8 mouse cellular contexts compared by ENCODE assay signal in the genomic region with DNA sequence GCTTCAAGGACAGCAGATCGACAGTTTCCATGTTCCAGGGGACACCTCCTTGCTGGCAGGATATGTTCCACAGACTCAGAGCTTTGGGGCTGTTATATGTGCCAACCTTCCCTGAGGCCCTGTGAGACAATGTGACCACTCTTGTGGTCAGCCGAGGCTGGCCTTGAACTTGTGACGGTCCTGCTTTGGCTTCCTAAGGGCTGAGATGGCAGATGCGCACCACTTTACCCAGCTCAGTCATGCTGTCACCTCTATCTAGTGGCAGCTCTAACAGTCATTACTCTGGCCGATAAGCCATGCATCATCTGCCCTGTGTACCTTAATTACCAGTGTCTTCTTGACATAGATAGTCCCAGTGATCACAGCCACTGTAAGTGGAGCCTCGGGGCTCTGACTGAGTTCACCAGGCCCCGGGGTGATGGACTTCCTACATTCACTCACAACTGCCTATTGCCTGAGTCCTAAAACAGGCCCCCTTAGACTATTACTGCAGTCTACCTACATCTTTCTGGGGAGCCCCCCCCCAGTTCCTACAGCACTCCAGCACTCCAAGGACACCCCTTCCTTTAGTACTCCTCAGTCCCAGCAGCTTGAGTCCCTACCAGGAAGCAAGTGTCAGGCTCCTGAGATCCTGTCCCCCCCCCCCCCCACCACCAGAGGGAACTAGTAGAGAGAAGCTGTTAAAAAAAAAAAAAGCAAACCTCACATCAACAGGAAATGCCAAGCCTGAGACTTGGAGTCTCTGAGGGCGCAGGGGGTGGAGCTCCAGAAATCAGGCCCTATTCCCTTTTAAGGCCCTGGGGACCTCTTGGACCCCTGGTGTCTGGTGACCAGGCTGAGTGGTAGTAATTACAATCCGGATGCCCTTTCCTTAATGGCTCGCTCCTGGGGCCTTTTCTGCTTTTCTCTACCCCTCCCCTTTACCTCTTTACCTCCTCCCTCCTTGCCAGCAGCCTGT. TPM values are rescaled to one million over a fixed set of nuclear protein-coding genes. Genes with fewer than 3 reads are reported as not detected.
A peak's percentile ranks its signal among the peaks of the same experiment; 100 is the strongest.
DNase-seq lines count a peak whose midpoint lies in the region; ATAC-seq and TF ChIP-seq lines count a peak whose summit lies in the region.

No protein-coding gene starts in this region.

- WGBS in intestine, postnatal 0 days = 65% methylated on average over 10 of the region's 10 CpGs
- WGBS in lung, adult 2 months = 52% methylated on average over 10 of the region's 10 CpGs
- WGBS in stomach, embryonic 15.5 days = 60% methylated on average over 10 of the region's 10 CpGs

- H3K9ac ChIP-seq in intestine, postnatal 0 days (ENCODE audit: low read depth, low read length) = 0 out of 2 replicates have a peak overlapping the region, but pooled peaks have one; percentile 17
- H3K9ac ChIP-seq in stomach, embryonic 15.5 days = no peak overlapping the region

- H3K27me3 ChIP-seq in erythroblast, embryonic 14.5 days (ENCODE audit: control insufficient read depth) = peaks cover 49% of the 10 kb centered on the region
- H3K27me3 ChIP-seq in intestine, postnatal 0 days (replicated peaks; ENCODE audit: control insufficient read depth, insufficient read depth, low read length) = peaks cover 35% of the 10 kb centered on the region
- peaks cover 47% of the 10 kb centered on the region for H3K27me3 ChIP-seq in stomach, embryonic 15.5 days (replicated peaks)

- peak; percentile 1; the same call in 1 of the 2 replicates for TF ChIP-seq POLR2A in embryonic fibroblast, embryonic 13.5 days (IDR thresholded peaks at IDR 0.05; ENCODE audit: low read depth, low read length)
- no peak for TF ChIP-seq POLR2A in lung, adult 2 months (IDR thresholded peaks at IDR 0.05; ENCODE audit: borderline replicate concordance, extremely low read depth, low read depth, low read length)

- peak overlapping the region; percentile 89 for H3K27ac ChIP-seq in embryonic fibroblast, embryonic 13.5 days (ENCODE audit: insufficient read depth, low read length)
- H3K27ac ChIP-seq in intestine, postnatal 0 days (ENCODE audit: low read depth, low read length) = peak overlapping the region; percentile 74
- peak overlapping the region; percentile 81 for H3K27ac ChIP-seq in stomach, embryonic 15.5 days

- H3K36me3 ChIP-seq in erythroblast, embryonic 14.5 days (ENCODE audit: control insufficient read depth) = no peaks in the 10 kb centered on the region
- no peaks in the 10 kb centered on the region for H3K36me3 ChIP-seq in intestine, postnatal 0 days (ENCODE audit: control insufficient read depth, insufficient read depth)
- no peaks in the 10 kb centered on the region for H3K36me3 ChIP-seq in stomach, embryonic 15.5 days

- DNase-seq in lung, adult 2 months = peak; percentile 25
- DNase-seq in left cerebral cortex, adult 8-10 months (ENCODE audit: low spot score in 2 of 2) = no peak

- peaks cover 6% of the 10 kb centered on the region; the same call in 1 of the 2 replicates for H3K9me3 ChIP-seq in erythroblast, embryonic 14.5 days (ENCODE audit: control insufficient read depth, low read length)
- H3K9me3 ChIP-seq in intestine, postnatal 0 days (ENCODE audit: control insufficient read depth) = no peaks in the 10 kb centered on the region
- H3K9me3 ChIP-seq in stomach, embryonic 15.5 days = no peaks in the 10 kb centered on the region

- ATAC-seq in erythroblast, adult 5-6 weeks (replicated peaks; ENCODE audit: low FRiP score, poor library complexity, severe bottlenecking) = no peak
- ATAC-seq in intestine, postnatal 0 days = no peak
- no peak for ATAC-seq in stomach, embryonic 15.5 days (ENCODE audit: insufficient read depth, low FRiP score, low read depth)
- no peak for ATAC-seq in inflammation-experienced regulatory T-cells, adult 6 months

- TF ChIP-seq CTCF in embryonic fibroblast, embryonic 13.5 days (IDR thresholded peaks at IDR 0.05; ENCODE audit: borderline replicate concordance, insufficient read depth, low read length) = no peak
- TF ChIP-seq CTCF in intestine, postnatal 0 days (IDR thresholded peaks at IDR 0.05; ENCODE audit: low read depth) = no peak; the same call in 1 of the 2 replicates
- TF ChIP-seq CTCF in lung, adult 2 months (IDR thresholded peaks at IDR 0.05; ENCODE audit: insufficient read depth, low read length) = no peak

- H3K4me1 ChIP-seq in erythroblast, embryonic 14.5 days (ENCODE audit: control insufficient read depth) = peaks cover 50% of the 10 kb centered on the region
- H3K4me1 ChIP-seq in embryonic fibroblast, embryonic 13.5 days (ENCODE audit: control insufficient read depth, insufficient read depth, low read length) = peaks cover 5% of the 10 kb centered on the region; the same call in 1 of the 2 replicates
- H3K4me1 ChIP-seq in intestine, postnatal 0 days (replicated peaks; ENCODE audit: control insufficient read depth, insufficient read depth, low read length) = 0 out of 2 replicates have a peak, but pooled peaks cover 9% of the 10 kb centered on the region
- H3K4me1 ChIP-seq in lung, adult 2 months (ENCODE audit: control insufficient read depth, insufficient read depth, low read length) = peaks cover 20% of the 10 kb centered on the region
- H3K4me1 ChIP-seq in stomach, embryonic 15.5 days = peaks cover 34% of the 10 kb centered on the region

- H3K4me3 ChIP-seq in erythroblast, embryonic 14.5 days (replicated peaks) = peak overlapping the region; percentile 64
- peak overlapping the region; percentile 56 for H3K4me3 ChIP-seq in embryonic fibroblast, embryonic 13.5 days (ENCODE audit: insufficient read depth, low read length)
- peak overlapping the region; percentile 23 for H3K4me3 ChIP-seq in intestine, postnatal 0 days (ENCODE audit: low read depth, low read length)
- peak overlapping the region; percentile 48 for H3K4me3 ChIP-seq in lung, adult 2 months (replicated peaks; ENCODE audit: extremely low read depth, low read depth, low read length)
- peak overlapping the region; percentile 20 for H3K4me3 ChIP-seq in stomach, embryonic 15.5 days (replicated peaks)

- peak overlapping the region; percentile 83 for H3K4me2 ChIP-seq in intestine, postnatal 0 days (replicated peaks; ENCODE audit: low read depth)
- H3K4me2 ChIP-seq in stomach, embryonic 15.5 days = peak overlapping the region; percentile 95

RNA-seq across cellular contexts. Expression of gene Pde4a, which starts 1.9 kb away (rescaled TPM):
- polyA plus RNA-seq in erythroblast, embryonic 14.5 days (2012) = 0.04 and 0.05 TPM in 2 replicates
- 2.5 and 2.7 TPM in 2 replicates for total RNA-seq in erythroblast, adult 5-6 weeks (2015; ENCODE audit: low replicate concordance)
- 0.77 and 1.1 TPM in 2 replicates for total RNA-seq in erythroblast, adult 5-6 weeks (2017; ENCODE audit: low replicate concordance)
- 14.7 and 20.6 TPM in 2 replicates for polyA plus RNA-seq in embryonic fibroblast, embryonic 13.5 days (2011; ENCODE audit: insufficient read length, low read depth, missing spikeins)
- polyA plus RNA-seq in intestine, postnatal 0 days (2015; fragmentation: Nextera tagmentation; extraction: Ambion mirVana) = 2.8 and 3.5 TPM in 2 replicates
- 13.1 and 13.8 TPM in 2 replicates for polyA plus RNA-seq in lung, adult 2 months (2012; rRNA removed)
- polyA plus RNA-seq in stomach, embryonic 15.5 days (2015; fragmentation: Nextera tagmentation; extraction: Ambion mirVana) = 5.9 and 6.2 TPM in 2 replicates
- polyA plus RNA-seq in inflammation-experienced regulatory T-cells, adult 6 months (2017; shearing (Covaris generic)) = 1 to 10 TPM in 1 of 3 experiments, under 1 TPM in 2; 0.54 to 1.3 (median 0.82) TPM
- 10 to 100 TPM; 91.9 to 94.8 (median 93.7) TPM for total RNA-seq in left cerebral cortex, adult 8-10 months (2022)

RNA-seq across cellular contexts. Expression of gene Cdc37, which starts 17.6 kb away (rescaled TPM):
- 12.7 and 17.4 TPM in 2 replicates for polyA plus RNA-seq in erythroblast, embryonic 14.5 days (2012)
- total RNA-seq in erythroblast, adult 5-6 weeks (2015; ENCODE audit: low replicate concordance) = 21.9 and 29.8 TPM in 2 replicates
- 35.5 and 75.3 TPM in 2 replicates for total RNA-seq in erythroblast, adult 5-6 weeks (2017; ENCODE audit: low replicate concordance)
- 142 and 166 TPM in 2 replicates for polyA plus RNA-seq in embryonic fibroblast, embryonic 13.5 days (2011; ENCODE audit: insufficient read length, low read depth, missing spikeins)
- polyA plus RNA-seq in intestine, postnatal 0 days (2015; fragmentation: Nextera tagmentation; extraction: Ambion mirVana) = 113 and 115 TPM in 2 replicates
- 49.3 and 65.5 TPM in 2 replicates for polyA plus RNA-seq in lung, adult 2 months (2012; rRNA removed)
- polyA plus RNA-seq in stomach, embryonic 15.5 days (2015; fragmentation: Nextera tagmentation; extraction: Ambion mirVana) = 284 and 293 TPM in 2 replicates
- 10 to 100 TPM; 84.2 to 97.0 (median 95.3) TPM for polyA plus RNA-seq in inflammation-experienced regulatory T-cells, adult 6 months (2017; shearing (Covaris generic))
- 100 to 1,000 TPM; 116 to 150 (median 135) TPM for total RNA-seq in left cerebral cortex, adult 8-10 months (2022)

RNA-seq across cellular contexts. Expression of gene Tyk2, which starts 36.4 kb away (rescaled TPM):
- polyA plus RNA-seq in erythroblast, embryonic 14.5 days (2012) = 0.26 and 0.30 TPM in 2 replicates
- 2.7 and 4.2 TPM in 2 replicates for total RNA-seq in erythroblast, adult 5-6 weeks (2015; ENCODE audit: low replicate concordance)
- total RNA-seq in erythroblast, adult 5-6 weeks (2017; ENCODE audit: low replicate concordance) = 3.3 and 5.3 TPM in 2 replicates
- polyA plus RNA-seq in embryonic fibroblast, embryonic 13.5 days (2011; ENCODE audit: insufficient read length, low read depth, missing spikeins) = 11.1 and 15.1 TPM in 2 replicates
- polyA plus RNA-seq in intestine, postnatal 0 days (2015; fragmentation: Nextera tagmentation; extraction: Ambion mirVana) = 8.0 and 9.2 TPM in 2 replicates
- polyA plus RNA-seq in lung, adult 2 months (2012; rRNA removed) = 33.7 and 34.3 TPM in 2 replicates
- 13.6 and 15.8 TPM in 2 replicates for polyA plus RNA-seq in stomach, embryonic 15.5 days (2015; fragmentation: Nextera tagmentation; extraction: Ambion mirVana)
- polyA plus RNA-seq in inflammation-experienced regulatory T-cells, adult 6 months (2017; shearing (Covaris generic)) = 10 to 100 TPM; 36.3 to 61.7 (median 57.7) TPM
- total RNA-seq in left cerebral cortex, adult 8-10 months (2022) = 10 to 100 TPM; 11.1 to 14.5 (median 13.3) TPM
